Mouse (Mus musculus): Measurements from ENCODE around the gene Krtap19-9b.

Gene Krtap19-9b

DNA sequence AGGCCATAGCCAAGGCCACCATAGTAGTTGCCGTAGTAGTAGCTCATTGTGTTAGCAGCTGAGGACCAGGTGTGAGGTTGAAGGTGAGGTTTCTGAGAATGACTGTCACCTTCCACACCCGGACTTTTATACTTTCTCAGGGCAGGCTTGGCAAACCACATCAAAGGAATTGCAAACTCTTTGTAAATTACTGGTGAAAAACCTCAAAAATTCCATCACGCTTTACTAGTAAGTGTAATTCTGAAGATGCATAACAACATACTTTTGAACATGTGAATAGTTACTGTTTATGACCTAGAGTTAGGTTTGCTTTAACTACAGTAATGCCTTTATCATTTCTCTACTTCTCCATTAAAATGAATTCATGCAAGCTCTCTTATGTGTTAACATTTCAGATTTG, at the start of gene Krtap19-9b:
Krtap19-9b (minus strand) TSS at position 101 of the 400 bp plus-strand sequence.
- DNase-seq: no peak

DNA sequence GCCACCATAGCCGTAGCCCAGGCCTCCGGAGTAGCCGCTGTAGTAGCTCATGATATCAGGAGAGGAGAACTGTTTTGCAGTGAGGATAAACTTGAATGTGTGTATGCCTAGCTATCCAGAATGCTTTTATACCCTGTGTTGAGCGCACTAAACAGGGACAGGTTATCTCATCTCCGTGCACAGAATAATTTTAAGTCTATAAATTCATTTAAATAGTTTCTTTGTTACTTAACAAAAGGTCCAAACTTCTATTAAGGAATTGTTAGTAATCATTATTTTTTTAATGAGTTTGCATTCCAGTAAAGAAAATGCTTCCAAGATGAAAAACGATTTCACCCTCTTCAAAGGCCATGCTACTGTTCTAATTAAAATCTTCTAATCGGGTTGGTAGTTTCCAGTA, 30.7 kb upstream of the Krtap19-9b start, which contains the start of gene Krtap16-3:
Krtap16-3 (minus strand) TSS at position 101 of the 400 bp plus-strand sequence.
- no peak for DNase-seq

DNA sequence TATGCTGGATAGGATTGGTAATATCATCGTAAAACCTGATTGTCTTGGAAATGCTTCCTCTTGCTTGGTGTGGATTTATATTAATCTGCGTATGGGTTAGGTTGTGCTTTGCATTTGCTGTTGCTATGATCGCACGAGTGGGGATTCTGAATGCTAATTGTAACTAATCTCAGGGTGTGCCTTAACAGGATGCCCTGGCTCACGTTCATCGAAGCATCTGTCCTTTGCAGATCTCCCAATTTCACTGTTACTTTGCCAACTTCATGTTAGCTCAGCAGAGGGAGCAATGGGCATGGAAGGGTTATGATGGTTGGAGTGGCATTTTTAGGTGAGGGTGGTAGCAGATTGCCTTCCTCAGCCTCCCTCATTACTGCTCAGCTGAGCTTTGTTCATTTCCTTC, 9.0 kb upstream of the Krtap19-9b start:
- no peak for DNase-seq

DNA sequence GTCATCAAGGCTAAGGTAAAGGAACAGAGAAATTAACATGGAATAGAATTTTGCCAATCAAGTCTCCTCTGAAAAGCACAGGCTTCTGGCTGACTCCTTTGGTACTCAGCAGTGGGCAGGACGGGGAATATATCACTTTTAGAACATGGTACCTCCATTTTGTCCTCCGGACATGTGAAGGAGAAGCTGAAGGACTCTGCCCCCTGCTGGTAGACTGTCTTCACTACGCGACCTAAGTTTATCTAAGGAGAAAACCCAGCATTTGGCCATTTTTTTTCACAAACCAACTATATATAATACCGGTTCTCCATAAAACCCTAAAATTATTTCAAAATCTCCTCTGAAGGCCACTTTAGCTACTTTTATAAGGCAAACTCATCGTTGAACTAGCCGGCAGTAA, 6.2 kb upstream of the Krtap19-9b start:
- DNase-seq: no peak

DNA sequence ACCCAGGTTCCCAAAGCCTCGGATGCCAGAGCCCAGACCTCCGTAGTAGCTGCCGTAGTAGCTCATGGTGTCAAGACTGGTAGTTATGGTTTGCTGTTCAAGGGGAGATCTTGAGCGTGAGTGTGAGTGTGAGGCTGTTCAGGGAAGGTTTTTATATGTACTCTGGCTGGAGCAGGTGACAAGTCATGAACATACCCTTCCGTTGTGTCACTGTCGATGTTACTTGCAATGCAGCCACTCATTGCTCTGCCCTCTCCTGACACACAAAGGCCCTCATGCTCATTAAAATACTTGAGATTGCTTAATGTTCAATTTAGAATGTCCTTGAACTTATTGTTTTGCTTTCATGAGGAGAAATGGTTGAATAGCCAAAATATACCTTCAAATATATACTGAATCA, 35.7 kb downstream of the Krtap19-9b start, which contains the start of gene Krtap19-5:
Krtap19-5 (minus strand) TSS at position 101 of the 400 bp plus-strand sequence.
- DNase-seq: no peak

DNA sequence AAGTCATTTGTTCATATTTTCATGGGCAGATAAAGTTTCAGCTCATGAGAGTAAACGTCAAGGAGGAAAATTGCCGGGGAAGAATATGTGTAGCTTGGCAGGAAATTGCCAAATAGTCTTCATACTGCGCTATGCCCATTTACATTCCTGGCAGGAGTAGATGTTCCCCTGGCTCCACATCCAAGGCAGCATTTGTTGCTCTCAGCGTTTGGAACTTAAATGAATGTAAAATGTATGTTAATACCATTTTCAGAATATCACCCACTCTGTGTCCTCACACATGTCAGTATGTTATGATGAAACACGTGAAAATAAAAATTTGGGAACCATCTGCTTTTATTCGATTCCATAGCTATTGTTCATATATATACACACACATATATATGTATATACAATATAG, 45.2 kb downstream of the Krtap19-9b start:
- no peak for DNase-seq

DNA sequence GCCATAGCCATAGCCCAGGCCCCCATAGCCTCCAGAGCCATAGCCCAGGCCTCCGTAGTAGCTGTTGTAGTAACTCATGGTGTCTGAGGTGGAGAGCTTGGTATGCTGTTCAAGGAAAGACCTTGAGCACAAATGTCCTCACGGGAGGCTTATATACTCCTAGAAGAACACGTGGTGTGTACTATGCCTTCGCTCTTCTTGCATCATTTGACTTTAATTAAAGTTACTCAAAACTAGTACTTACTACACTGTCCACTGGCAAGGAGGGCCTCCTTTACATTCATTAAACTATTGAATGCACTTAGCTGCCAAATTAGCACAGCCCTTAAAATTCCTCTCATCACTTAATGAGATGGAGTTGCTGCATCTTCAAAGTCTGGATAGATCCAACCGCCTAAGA, 47.1 kb downstream of the Krtap19-9b start, which contains the start of gene Krtap19-4:
Krtap19-4 (minus strand) TSS at position 101 of the 400 bp plus-strand sequence.
- DNase-seq: no peak

Measured in kidney, adult 9 months (tissue).